Mouse (Mus musculus): Measurements from ENCODE around the gene Vti1a. TPM values are rescaled to one million over a fixed set of nuclear protein-coding genes. Genes with fewer than 3 reads are reported as not detected.

Gene Vti1a
- total RNA-seq, 1 experiment from 2014 or later, result 31.8 TPM

DNA sequence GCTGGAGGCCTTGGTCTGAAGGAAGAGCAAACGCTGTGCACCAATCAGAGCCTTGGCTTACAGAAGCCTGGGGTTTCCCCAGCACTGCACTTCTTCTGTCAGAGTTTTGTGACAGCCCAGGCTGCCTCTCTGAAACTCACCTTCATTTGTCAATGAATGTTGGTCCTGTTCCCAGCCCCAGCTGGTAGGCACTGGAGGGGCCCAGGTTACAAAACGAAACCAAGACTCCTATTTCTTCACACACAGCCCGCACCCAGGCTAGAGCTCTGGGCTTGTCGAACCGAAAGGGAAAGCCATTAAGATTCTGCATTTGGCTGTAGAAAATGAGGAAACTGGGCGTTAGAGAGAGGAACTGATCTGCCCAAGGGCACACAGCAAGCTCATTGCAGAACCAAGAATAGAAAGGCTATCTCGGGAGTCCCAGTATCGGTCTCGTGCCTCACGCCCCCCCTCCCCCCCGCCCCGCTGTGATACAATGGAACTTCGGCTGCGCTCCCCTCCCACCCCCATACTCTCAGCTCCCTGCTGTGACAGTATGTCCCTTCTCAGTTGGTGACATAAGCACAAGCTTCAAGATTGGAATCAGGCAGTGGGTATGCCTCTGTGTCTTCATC is 327.3 kb downstream of the Vti1a start:
- ATAC-seq (replicated peaks in 1 of 2; ENCODE audit: insufficient read depth in 1 of 2, low FRiP score in 2 of 2, low TSS enrichment in 1 of 2, low read depth in 1 of 2, poor library complexity in 2 of 2, severe bottlenecking in 2 of 2), result peak; percentile 92

DNA sequence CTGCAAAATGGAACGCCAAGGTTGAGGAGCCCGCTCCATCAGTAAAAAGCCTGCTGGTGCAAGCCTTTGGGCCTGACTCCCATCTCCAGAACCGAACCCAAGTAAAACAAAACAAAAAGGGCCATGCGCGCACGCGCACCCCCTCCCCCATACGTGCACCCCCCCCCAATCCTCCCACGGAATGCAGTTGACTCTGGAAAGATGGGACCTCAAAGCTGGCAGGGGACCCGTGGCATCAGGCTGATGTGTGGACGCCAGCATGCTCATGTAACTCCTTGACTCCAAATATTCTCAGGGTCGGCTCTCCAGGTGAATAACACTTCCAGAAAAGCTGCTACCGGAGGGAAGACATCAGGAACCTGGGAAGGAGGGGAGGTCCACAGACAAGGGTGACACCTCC is 327.8 kb downstream of the Vti1a start:
- ATAC-seq (replicated peaks in 1 of 2; ENCODE audit: insufficient read depth in 1 of 2, low FRiP score in 2 of 2, low TSS enrichment in 1 of 2, low read depth in 1 of 2, poor library complexity in 2 of 2, severe bottlenecking in 2 of 2), result no peak

DNA sequence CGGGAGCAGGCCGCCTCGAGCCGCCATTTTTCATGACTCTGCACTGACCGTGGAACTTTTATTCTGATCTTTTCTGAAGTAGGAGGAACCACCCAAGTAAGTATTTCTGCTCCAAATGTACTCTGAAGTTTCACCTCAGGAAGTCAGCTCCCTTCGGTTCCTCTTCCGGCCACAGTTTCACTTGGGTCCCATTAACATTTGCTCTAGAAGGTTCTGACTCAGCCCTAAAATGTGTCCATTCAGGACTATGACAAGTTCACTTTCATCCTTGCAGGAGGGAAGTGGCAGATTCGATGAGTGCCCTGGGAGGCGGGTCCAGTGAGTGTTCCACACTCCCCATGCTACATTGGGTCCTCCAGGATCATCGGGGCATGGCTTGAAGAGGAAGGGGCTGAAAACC is 333.3 kb downstream of the Vti1a start:
- ATAC-seq (replicated peaks in 1 of 2; ENCODE audit: insufficient read depth in 1 of 2, low FRiP score in 2 of 2, low TSS enrichment in 1 of 2, low read depth in 1 of 2, poor library complexity in 2 of 2, severe bottlenecking in 2 of 2), result peak; percentile 65 to 86

DNA sequence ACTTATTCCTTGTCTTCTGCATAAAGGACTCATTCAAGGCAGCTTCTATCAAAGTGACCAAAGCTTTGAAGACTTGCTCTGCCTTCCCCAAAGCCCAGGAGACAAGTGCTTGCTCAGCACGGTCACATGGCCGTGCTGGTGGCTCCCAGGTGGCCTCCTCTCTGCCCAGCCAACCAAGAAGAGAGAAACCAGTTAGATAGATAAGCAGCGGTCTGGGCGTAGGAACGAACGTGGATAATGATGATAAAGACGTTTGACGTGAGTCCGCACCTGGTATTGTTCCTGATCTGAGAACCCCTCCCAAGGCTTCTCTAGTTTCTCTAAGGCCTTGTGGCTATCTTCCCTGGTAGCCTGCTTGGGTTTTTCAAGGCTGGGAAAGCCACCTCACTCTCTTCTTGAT is 334.9 kb downstream of the Vti1a start:
- ATAC-seq (replicated peaks in 1 of 2; ENCODE audit: insufficient read depth in 1 of 2, low FRiP score in 2 of 2, low TSS enrichment in 1 of 2, low read depth in 1 of 2, poor library complexity in 2 of 2, severe bottlenecking in 2 of 2), result no peak

DNA sequence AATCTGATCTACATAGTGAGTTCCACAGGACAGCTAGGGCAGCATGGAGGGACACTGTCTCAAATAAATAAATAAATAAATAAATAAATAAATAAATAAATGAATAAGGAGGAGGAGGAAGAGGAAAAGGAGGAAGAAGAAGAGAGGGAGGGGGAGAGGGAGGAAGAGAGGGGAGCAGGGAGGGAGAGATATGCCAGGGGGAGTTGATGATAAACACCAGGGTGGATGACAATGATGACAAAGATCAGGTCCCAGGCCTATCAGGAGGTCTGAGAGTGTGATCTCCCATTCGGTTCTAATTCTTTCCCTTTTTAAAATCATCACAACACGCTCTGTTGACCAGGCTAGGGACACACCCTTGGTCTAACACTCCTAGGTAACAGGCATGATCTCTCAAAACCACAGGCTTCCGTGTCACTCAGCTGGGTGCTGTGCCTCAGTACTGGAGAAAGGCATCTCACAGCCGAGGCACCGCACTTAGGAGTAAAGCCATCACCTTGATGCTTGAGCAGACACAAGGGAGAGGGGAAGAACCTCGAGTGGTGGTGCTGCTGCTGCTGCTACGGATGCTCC is 336.7 kb downstream of the Vti1a start:
- ATAC-seq (replicated peaks in 1 of 2; ENCODE audit: insufficient read depth in 1 of 2, low FRiP score in 2 of 2, low TSS enrichment in 1 of 2, low read depth in 1 of 2, poor library complexity in 2 of 2, severe bottlenecking in 2 of 2), result no peak

DNA sequence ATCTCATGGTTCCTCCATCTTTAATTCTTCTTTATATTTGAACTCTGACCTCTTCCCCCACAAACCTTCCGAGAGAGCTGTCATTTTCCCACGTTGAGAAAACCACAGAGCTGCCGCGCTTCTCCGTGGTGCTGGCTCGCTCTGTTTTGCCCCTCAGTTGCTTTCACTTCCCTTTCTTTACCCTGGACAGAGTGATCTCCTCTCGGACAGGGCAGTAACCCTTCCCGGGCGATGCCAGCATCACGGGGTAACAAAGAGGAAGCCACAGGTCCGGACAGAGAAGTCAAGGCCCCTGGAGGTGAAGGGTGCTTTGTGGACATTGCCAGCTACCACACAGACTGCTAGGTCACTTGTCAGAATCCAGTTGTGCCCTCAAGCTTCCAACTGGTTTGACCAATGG is 344.1 kb downstream of the Vti1a start:
- peak; percentile 79 to 83 for ATAC-seq (replicated peaks in 1 of 2; ENCODE audit: insufficient read depth in 1 of 2, low FRiP score in 2 of 2, low TSS enrichment in 1 of 2, low read depth in 1 of 2, poor library complexity in 2 of 2, severe bottlenecking in 2 of 2)

DNA sequence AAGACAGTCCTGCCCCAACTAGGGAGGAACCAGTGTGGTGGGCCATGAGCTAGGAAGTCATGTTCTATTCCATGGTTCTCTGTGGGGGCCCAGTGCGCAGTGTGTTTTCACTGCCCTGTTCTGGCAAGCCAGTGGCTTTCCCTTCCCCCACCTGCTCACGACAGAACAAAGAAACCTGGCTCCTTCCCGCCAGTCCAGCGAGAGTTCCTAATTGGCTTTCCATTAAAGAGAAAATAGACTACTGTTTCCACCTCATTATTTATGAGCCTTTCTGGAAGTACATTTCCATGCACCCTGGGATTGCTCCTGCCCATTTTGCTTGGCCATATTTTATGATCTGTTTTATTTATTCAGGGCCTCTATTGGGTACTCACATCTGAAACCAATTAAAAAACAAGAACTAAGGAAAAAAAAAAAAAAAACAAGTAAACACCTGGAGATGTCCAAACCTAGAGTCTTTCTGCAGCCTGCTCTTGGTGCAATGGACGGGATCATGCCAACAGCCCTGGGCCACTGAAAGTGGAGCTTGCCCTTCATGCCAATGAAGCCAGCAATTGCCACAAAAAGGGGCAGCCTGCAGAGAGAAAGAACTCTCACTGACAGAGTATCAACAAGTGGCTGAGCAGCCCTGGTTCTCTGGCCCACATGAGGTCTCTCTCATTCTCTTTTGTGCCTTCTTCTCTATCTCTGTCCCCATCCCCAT is 346.6 kb downstream of the Vti1a start:
- no peak for ATAC-seq (replicated peaks in 1 of 2; ENCODE audit: insufficient read depth in 1 of 2, low FRiP score in 2 of 2, low TSS enrichment in 1 of 2, low read depth in 1 of 2, poor library complexity in 2 of 2, severe bottlenecking in 2 of 2)

DNA sequence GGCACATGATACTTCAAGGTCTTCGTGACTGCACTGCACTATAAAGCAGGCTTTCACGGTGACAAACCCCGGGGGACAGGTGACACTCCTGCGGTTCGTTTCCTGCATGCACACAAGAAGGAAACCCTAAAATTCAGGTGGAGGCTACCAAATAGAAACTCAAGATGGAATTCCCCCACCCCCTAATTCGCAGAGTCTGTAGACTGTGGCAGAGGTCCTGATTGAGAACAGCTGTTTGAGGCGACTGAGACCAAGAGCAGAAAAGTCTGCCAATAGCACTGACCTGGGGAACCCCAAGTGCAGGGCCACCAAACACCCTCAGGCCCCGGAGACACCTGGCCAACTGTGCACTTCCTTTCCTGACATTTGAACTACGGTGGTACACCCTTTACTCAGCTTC is 351.7 kb downstream of the Vti1a start:
- peak in 1 of 2 experiments; percentile 56; a peak in 1 of 4 replicates for ATAC-seq (replicated peaks in 1 of 2; ENCODE audit: insufficient read depth in 1 of 2, low FRiP score in 2 of 2, low TSS enrichment in 1 of 2, low read depth in 1 of 2, poor library complexity in 2 of 2, severe bottlenecking in 2 of 2)

DNA sequence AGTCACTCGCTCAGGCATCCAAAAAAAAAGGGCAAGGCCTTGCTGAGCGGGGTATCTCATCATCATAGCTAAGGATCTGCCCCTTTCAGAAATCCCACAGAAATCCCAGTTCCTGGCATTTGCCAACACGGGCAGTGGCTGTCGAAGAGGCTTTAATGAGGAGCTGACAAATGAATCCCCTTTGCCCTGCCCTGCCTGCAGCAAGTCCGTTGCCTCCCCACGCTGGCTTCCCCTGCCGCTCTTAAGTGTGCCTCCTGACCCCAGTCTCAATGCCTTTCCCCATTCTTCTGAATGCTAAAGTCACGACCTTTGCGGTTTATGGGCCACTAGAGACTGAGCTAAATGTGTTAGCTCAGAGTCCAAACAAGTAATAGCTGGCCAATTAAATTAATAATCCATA is 352.8 kb downstream of the Vti1a start:
- ATAC-seq (replicated peaks in 1 of 2; ENCODE audit: insufficient read depth in 1 of 2, low FRiP score in 2 of 2, low TSS enrichment in 1 of 2, low read depth in 1 of 2, poor library complexity in 2 of 2, severe bottlenecking in 2 of 2), result no peak

Other genes starting within 250 kb of the Vti1a start
- gene Gpam, start 189.1 kb upstream of the Vti1a start, total RNA-seq (2017), result 16.3 and 19.3 TPM in 2 replicates
- not detected in 2 replicates for gene Tectb, start 135.6 kb upstream of the Vti1a start, total RNA-seq (2017)
- not detected in 2 replicates for gene Gucy2g, start 75.1 kb upstream of the Vti1a start, total RNA-seq (2017)
- gene Acsl5, start 64.4 kb upstream of the Vti1a start, total RNA-seq (2017), result 92.1 and 157 TPM in 2 replicates
- 35.0 and 56.3 TPM in 2 replicates for gene Zdhhc6, start 263 bp upstream of the Vti1a start, total RNA-seq (2017)